Mouse (Mus musculus) myocyte (in vitro differentiated cells): ENCODE results near the gene Arrb1. TPM values are rescaled to one million over a fixed set of nuclear protein-coding genes. Genes with fewer than 3 reads are reported as not detected.

Experiments used
- H3K27me3 ChIP-seq: one replicate; pipeline ENCODE4 v1.6.1; 2011; ENCODE audit not compliant: control insufficient read depth, insufficient read depth, insufficient read length
- H3K36me3 ChIP-seq: one replicate; pipeline ENCODE4 v1.6.1; 2011; ENCODE audit not compliant: control insufficient read depth, insufficient read depth
- H3K4me2 ChIP-seq: one replicate; pipeline ENCODE4 v1.6.1; 2011; ENCODE audit warnings: low read depth, control low read depth
- H3K4me3 ChIP-seq: one replicate; pipeline ENCODE4 v1.5.1; 2011; ENCODE audit warnings: mild to moderate bottlenecking, control low read depth, moderate library complexity
- H3K79me2 ChIP-seq: one replicate; pipeline ENCODE4 v1.6.1; 2011; ENCODE audit not compliant: control insufficient read depth, insufficient read depth
- H3ac ChIP-seq: one replicate; pipeline ENCODE4 v1.6.1; 2011; ENCODE audit not compliant: control insufficient read depth, insufficient read length
- CEBPB ChIP-seq: IDR thresholded peaks from 2 replicates; pipeline ENCODE4 v1.6.1; 2011; ENCODE audit warnings: mild to moderate bottlenecking, moderate library complexity; ENCODE audit not compliant: poor library complexity, insufficient read depth, severe bottlenecking
- E2F4 ChIP-seq: IDR thresholded peaks from one replicate; pipeline ENCODE4 v1.6.1; 2011; ENCODE audit warnings: mild to moderate bottlenecking, control low read depth, moderate library complexity; ENCODE audit not compliant: insufficient read depth
- MAX ChIP-seq: IDR thresholded peaks from one replicate; pipeline ENCODE4 v1.6.1; 2011; ENCODE audit warnings: low read depth, mild to moderate bottlenecking, control low read depth
- MYOD1 ChIP-seq, 3 experiments: IDR thresholded peaks; one replicate each; pipeline ENCODE4 v1.6.1; 2011; ENCODE audit warnings: control low read depth in 2 of 3, low read depth in 2 of 3, mild to moderate bottlenecking in 2 of 3, moderate library complexity in 1 of 3; ENCODE audit not compliant: insufficient read length in 2 of 3, control insufficient read depth in 1 of 3
- MYOG ChIP-seq, 3 experiments: IDR thresholded peaks; one replicate each; pipeline ENCODE4 v1.6.1; 2011; ENCODE audit warnings: control low read depth in 2 of 3, low read depth in 2 of 3, mild to moderate bottlenecking in 2 of 3; ENCODE audit not compliant: insufficient read length in 2 of 3, control insufficient read depth in 1 of 3, insufficient read depth in 1 of 3
- POLR2A ChIP-seq: IDR thresholded peaks from one replicate; pipeline ENCODE4 v1.6.1; 2011; ENCODE audit warnings: low read depth, mild to moderate bottlenecking, control low read depth, moderate library complexity; ENCODE audit not compliant: insufficient read length
- POLR2AphosphoS2 ChIP-seq: IDR thresholded peaks from one replicate; pipeline ENCODE4 v1.6.1; 2011; ENCODE audit warnings: low read depth, control low read depth; ENCODE audit not compliant: insufficient read length
- REST ChIP-seq: IDR thresholded peaks from one replicate; pipeline ENCODE4 v1.6.1; 2011; ENCODE audit warnings: mild to moderate bottlenecking, control low read depth, moderate library complexity; ENCODE audit not compliant: insufficient read depth, insufficient read length
- SRF ChIP-seq: IDR thresholded peaks from one replicate; pipeline ENCODE4 v1.6.1; 2011; ENCODE audit warnings: low read depth; ENCODE audit not compliant: control insufficient read depth, insufficient read length
- TCF12 ChIP-seq: IDR thresholded peaks from one replicate; pipeline ENCODE4 v1.6.1; 2011; ENCODE audit warnings: mild to moderate bottlenecking, control low read depth; ENCODE audit not compliant: poor library complexity, insufficient read depth, severe bottlenecking
- TCF3 ChIP-seq: IDR thresholded peaks from one replicate; pipeline ENCODE4 v1.6.1; 2011; ENCODE audit warnings: low read depth, control low read depth; ENCODE audit not compliant: insufficient read length
- USF1 ChIP-seq: IDR thresholded peaks from one replicate; pipeline ENCODE4 v1.6.1; 2011; ENCODE audit warnings: low read depth, mild to moderate bottlenecking, control low read depth, moderate library complexity
- polyA plus RNA-seq: library from polyadenylated mRNA; unstranded; fragments of >200 nt; fragmentation: generic; extraction: Trizol; gene quantifications from one replicate; pipeline ENCODE4 v1.2.1, GENCODE M21; 2012; ENCODE audit warnings: missing spikeins

Arrb1 gene
- polyA plus RNA-seq, 1 experiment: 5.1 TPM

- H3K79me2 ChIP-seq: no peaks in the 10 kb centered on the region
- H3ac ChIP-seq: no peak overlapping the region
- TF ChIP-seq POLR2A (no peak), CEBPB (no peak), MYOG (IDR thresholded peaks at IDR 0.05; ENCODE audit: control insufficient read depth in 1 of 3, insufficient read depth in 1 of 3, insufficient read length in 2 of 3, low read depth in 2 of 3) (no peak), USF1 (no peak), MAX (no peak), POLR2AphosphoS2 (no peak), SRF (no peak), REST (no peak), TCF12 (no peak), E2F4 (no peak), MYOD1 (IDR thresholded peaks at IDR 0.05; ENCODE audit: control insufficient read depth in 1 of 3, insufficient read length in 2 of 3, low read depth in 2 of 3) (no peak), TCF3 (no peak)
- no peak overlapping the region for H3K4me3 ChIP-seq
- no peak overlapping the region for H3K4me2 ChIP-seq
- no peaks in the 10 kb centered on the region for H3K36me3 ChIP-seq
- H3K27me3 ChIP-seq: no peaks in the 10 kb centered on the region
Observed at GRCm38 (mm10) chr7:99562478-99562877, 27.2 kb downstream of the Arrb1 start.

- Histone ChIP-seq H3K4me2 (no peak overlapping the region), H3K27me3 (no peaks in the 10 kb centered on the region), H3K4me3 (no peak overlapping the region), H3K79me2 (no peaks in the 10 kb centered on the region), H3ac (no peak overlapping the region), H3K36me3 (no peaks in the 10 kb centered on the region)
- no peak for TF ChIP-seq E2F4
Observed at GRCm38 (mm10) chr7:99563224-99563623, 28.0 kb downstream of the Arrb1 start.

GRCm38 (mm10) chr7:99565325-99565881 lies 30.1 kb downstream of the Arrb1 start:
- Histone ChIP-seq H3K4me2 (no peak overlapping the region), H3ac (no peak overlapping the region), H3K4me3 (no peak overlapping the region), H3K79me2 (no peaks in the 10 kb centered on the region), H3K36me3 (no peaks in the 10 kb centered on the region), H3K27me3 (no peaks in the 10 kb centered on the region)
- no peak for TF ChIP-seq CEBPB

- no peaks in the 10 kb centered on the region for H3K79me2 ChIP-seq
- no peaks in the 10 kb centered on the region for H3K36me3 ChIP-seq
- H3K27me3 ChIP-seq: no peaks in the 10 kb centered on the region
- no peak overlapping the region for H3K4me2 ChIP-seq
- no peak overlapping the region for H3ac ChIP-seq
- no peak overlapping the region for H3K4me3 ChIP-seq
- TF ChIP-seq MAX (no peak), MYOG (IDR thresholded peaks at IDR 0.05; ENCODE audit: control insufficient read depth in 1 of 3, insufficient read depth in 1 of 3, insufficient read length in 2 of 3, low read depth in 2 of 3) (no peak), TCF3 (no peak), POLR2A (no peak), USF1 (no peak), E2F4 (no peak), POLR2AphosphoS2 (no peak), TCF12 (no peak), MYOD1 (IDR thresholded peaks at IDR 0.05; ENCODE audit: control insufficient read depth in 1 of 3, insufficient read length in 2 of 3, low read depth in 2 of 3) (no peak), SRF (no peak), CEBPB (no peak), REST (no peak)
Observed at GRCm38 (mm10) chr7:99570680-99571079, 35.4 kb downstream of the Arrb1 start.

GRCm38 (mm10) chr7:99572931-99573330 lies 37.7 kb downstream of the Arrb1 start:
- Histone ChIP-seq H3K27me3 (no peaks in the 10 kb centered on the region), H3K4me2 (no peak overlapping the region), H3K79me2 (no peaks in the 10 kb centered on the region), H3K4me3 (no peak overlapping the region), H3K36me3 (no peaks in the 10 kb centered on the region), H3ac (no peak overlapping the region)
- TF ChIP-seq POLR2A: no peak
- TF ChIP-seq MYOG (IDR thresholded peaks at IDR 0.05; ENCODE audit: control insufficient read depth in 1 of 3, insufficient read depth in 1 of 3, insufficient read length in 2 of 3, low read depth in 2 of 3): no peak
- no peak for TF ChIP-seq CEBPB
- no peak for TF ChIP-seq REST
- no peak for TF ChIP-seq MAX
- TF ChIP-seq TCF12: no peak
